Mouse (Mus musculus): ENCODE data around the gene Jaml. TPM values are rescaled to one million over a fixed set of nuclear protein-coding genes. Genes with fewer than 3 reads are reported as not detected.
A peak's percentile ranks its signal among the peaks of the same experiment; 100 is the strongest.

Jaml gene
- polyA plus RNA-seq, 1 experiment from 2014 or later = 19.0 TPM

DNA sequence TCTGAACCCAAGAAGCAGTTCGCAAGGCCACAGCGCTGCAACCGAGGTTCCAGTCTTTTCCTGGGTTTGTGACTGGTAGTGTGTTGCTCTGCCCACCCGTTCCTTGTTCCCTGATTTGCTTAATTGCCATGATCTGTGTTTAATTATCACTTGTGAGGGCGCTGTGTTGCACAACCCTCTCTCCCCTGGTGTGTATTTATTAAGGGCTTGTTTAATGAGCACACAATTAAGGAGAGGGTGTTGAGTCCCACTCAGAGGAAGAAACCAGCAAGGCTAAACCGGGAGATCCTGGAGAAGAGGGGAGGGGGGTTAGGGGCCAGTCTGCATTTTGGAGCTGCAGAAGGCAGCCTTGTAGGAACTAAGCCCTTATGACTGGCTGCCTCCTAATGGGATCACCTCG is 62.0 kb downstream of the Jaml start:
- Histone ChIP-seq H3K27me3 (ENCODE audit: control insufficient read depth, insufficient read depth, low read length) (peaks cover 59% of the 10 kb centered on the region), H3K4me2 (ENCODE audit: low read depth, low read length) (no peak overlapping the region), H3K27ac (ENCODE audit: low read length) (no peak overlapping the region), H3K4me1 (ENCODE audit: control insufficient read depth, insufficient read depth, low read length) (peaks cover 10% of the 10 kb centered on the region; the same call in 1 of the 2 replicates), H3K9me3 (replicated peaks; ENCODE audit: control insufficient read depth, low read length) (no peaks in the 10 kb centered on the region), H3K9ac (ENCODE audit: low read length) (no peak overlapping the region), H3K4me3 (replicated peaks; ENCODE audit: low read length) (no peak overlapping the region), H3K36me3 (ENCODE audit: control insufficient read depth, insufficient read depth, low read length) (no peaks in the 10 kb centered on the region)
- no peak for ATAC-seq (ENCODE audit: insufficient read depth, low FRiP score)
- WGBS = 69% methylated on average over 7 of the region's 7 CpGs

DNA sequence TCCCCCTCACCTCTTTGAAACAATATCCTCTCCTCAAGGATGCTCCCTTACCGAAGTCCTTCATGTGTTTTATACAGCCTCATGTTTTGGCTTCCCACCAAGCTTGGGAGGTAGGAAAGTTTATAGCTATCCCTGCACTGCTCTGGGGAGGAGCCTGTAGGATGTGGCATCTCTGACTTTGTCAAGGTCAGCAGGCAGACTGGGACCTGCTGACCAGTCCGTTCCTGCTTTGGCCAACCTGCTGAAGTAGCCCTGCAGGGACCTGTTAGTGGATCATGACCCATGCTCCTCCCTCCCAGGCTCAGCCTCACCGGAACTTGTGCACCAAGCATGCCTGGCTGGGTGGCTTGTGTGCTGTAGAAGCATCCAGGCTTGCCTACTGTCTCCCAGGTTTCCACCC is 63.7 kb downstream of the Jaml start:
- no peak overlapping the region for H3K27ac ChIP-seq (ENCODE audit: low read length)
- no peak overlapping the region for H3K4me2 ChIP-seq (ENCODE audit: low read depth, low read length)
- H3K36me3 ChIP-seq (ENCODE audit: control insufficient read depth, insufficient read depth, low read length) = no peaks in the 10 kb centered on the region
- WGBS = 57% methylated on average over 3 of the region's 3 CpGs
- peaks cover 10% of the 10 kb centered on the region; the same call in 1 of the 2 replicates for H3K4me1 ChIP-seq (ENCODE audit: control insufficient read depth, insufficient read depth, low read length)
- ATAC-seq (ENCODE audit: insufficient read depth, low FRiP score) = no peak
- no peak overlapping the region for H3K9ac ChIP-seq (ENCODE audit: low read length)
- no peaks in the 10 kb centered on the region for H3K9me3 ChIP-seq (replicated peaks; ENCODE audit: control insufficient read depth, low read length)
- H3K4me3 ChIP-seq (replicated peaks; ENCODE audit: low read length) = no peak overlapping the region
- peaks cover 47% of the 10 kb centered on the region for H3K27me3 ChIP-seq (ENCODE audit: control insufficient read depth, insufficient read depth, low read length)

DNA sequence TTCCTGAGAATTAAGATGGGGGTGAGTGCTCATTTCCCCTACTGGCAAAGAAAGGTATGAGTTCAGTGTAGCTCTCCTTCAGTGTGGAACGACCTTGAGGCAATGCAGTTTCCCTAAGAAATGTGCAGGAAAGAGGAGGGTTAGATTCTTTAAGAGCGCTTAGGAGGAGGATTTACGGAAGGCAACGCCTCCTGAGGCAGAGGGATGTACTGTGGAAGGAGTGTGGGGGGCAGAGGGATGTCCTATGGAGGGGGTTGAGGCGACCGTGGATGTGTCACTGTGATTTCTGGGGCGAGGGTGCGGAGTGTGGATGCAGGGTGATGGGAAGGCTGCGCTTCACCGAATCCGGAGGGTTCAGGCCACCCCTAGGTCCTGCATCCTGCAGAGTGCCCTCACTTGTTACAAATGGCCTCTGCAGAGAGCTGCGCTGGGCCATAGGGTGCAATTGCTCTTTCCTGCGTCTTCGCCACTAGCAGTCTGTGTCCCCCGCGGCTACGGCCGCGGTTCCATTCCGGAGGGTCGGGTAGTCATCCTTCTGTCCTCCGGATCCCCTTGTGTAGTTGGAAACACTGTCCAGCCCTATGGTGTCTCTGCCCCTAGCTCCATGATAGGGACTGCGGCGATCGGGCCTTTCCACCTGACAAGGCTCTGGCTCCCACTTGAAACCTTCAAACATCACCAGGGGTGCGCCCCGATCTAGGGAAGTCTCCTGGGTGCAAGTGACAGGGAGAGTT is 66.7 kb downstream of the Jaml start:
- no peak; the same call in 1 of the 2 replicates for ATAC-seq (ENCODE audit: insufficient read depth, low FRiP score)
- Histone ChIP-seq H3K4me2 (ENCODE audit: low read depth, low read length) (peak overlapping the region; percentile 64), H3K9ac (ENCODE audit: low read length) (peak overlapping the region; percentile 50; the same call in 1 of the 2 replicates), H3K9me3 (replicated peaks; ENCODE audit: control insufficient read depth, low read length) (no peaks in the 10 kb centered on the region), H3K4me1 (ENCODE audit: control insufficient read depth, insufficient read depth, low read length) (0 out of 2 replicates have a peak, but pooled peaks cover 5% of the 10 kb centered on the region), H3K36me3 (ENCODE audit: control insufficient read depth, insufficient read depth, low read length) (no peaks in the 10 kb centered on the region), H3K27me3 (ENCODE audit: control insufficient read depth, insufficient read depth, low read length) (peaks cover 24% of the 10 kb centered on the region), H3K4me3 (replicated peaks; ENCODE audit: low read length) (peak overlapping the region; percentile 38), H3K27ac (ENCODE audit: low read length) (no peak overlapping the region)
- 5% methylated on average over 27 of the region's 27 CpGs for WGBS

DNA sequence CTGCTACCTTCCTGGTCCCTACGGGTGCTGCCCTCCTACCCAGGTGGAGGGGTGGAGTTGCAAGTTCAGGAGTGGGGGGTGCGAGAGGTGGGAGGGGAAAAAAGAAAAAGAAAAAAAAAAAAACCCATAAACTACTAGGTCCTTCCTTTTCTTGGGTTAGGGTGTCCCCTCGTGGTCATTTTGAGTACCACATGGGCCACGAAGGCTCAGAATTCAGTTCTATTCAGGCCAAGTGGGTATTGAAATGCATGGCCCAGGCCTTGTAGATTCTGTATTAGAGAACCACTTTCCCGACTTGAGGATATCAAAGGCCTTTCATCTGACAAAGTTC is 67.2 kb downstream of the Jaml start:
- peak overlapping the region; percentile 50; the same call in 1 of the 2 replicates for H3K9ac ChIP-seq (ENCODE audit: low read length)
- ATAC-seq (ENCODE audit: insufficient read depth, low FRiP score) = no peak
- WGBS = 0% methylated on average over 5 of the region's 5 CpGs
- no peaks in the 10 kb centered on the region for H3K36me3 ChIP-seq (ENCODE audit: control insufficient read depth, insufficient read depth, low read length)
- H3K27me3 ChIP-seq (ENCODE audit: control insufficient read depth, insufficient read depth, low read length) = peaks cover 22% of the 10 kb centered on the region
- 0 out of 2 replicates have a peak, but pooled peaks cover 5% of the 10 kb centered on the region for H3K4me1 ChIP-seq (ENCODE audit: control insufficient read depth, insufficient read depth, low read length)
- H3K4me3 ChIP-seq (replicated peaks; ENCODE audit: low read length) = peak overlapping the region; percentile 38
- H3K27ac ChIP-seq (ENCODE audit: low read length) = no peak overlapping the region
- H3K9me3 ChIP-seq (replicated peaks; ENCODE audit: control insufficient read depth, low read length) = no peaks in the 10 kb centered on the region
- H3K4me2 ChIP-seq (ENCODE audit: low read depth, low read length) = peak overlapping the region; percentile 64

DNA sequence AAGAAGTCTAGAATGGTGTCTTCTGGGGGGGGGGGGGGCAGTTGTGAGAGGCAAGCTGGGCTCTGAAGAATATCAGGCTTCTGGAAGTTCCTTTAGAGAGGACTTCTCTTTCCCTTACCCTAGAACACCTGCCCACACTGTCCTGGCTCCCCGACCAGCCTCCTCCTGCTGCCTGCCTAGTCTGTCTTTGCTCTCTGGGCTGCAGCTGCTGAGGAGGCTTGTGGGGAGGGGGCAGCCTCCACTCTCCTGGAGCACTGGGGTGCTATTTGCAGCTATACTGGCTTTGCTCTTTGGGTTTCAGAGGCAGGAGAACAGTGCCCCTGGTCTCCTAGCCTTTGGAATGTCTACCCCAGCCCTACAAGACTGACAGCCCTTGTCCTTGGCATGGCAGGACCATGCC is 72.0 kb downstream of the Jaml start:
- no peak overlapping the region for H3K4me2 ChIP-seq (ENCODE audit: low read depth, low read length)
- H3K9ac ChIP-seq (ENCODE audit: low read length) = no peak overlapping the region
- H3K9me3 ChIP-seq (replicated peaks; ENCODE audit: control insufficient read depth, low read length) = no peaks in the 10 kb centered on the region
- H3K4me3 ChIP-seq (replicated peaks; ENCODE audit: low read length) = no peak overlapping the region
- H3K4me1 ChIP-seq (ENCODE audit: control insufficient read depth, insufficient read depth, low read length) = 0 out of 2 replicates have a peak, but pooled peaks cover under 1% of the 10 kb centered on the region
- peaks cover 5% of the 10 kb centered on the region for H3K27me3 ChIP-seq (ENCODE audit: control insufficient read depth, insufficient read depth, low read length)
- H3K27ac ChIP-seq (ENCODE audit: low read length) = no peak overlapping the region
- no peaks in the 10 kb centered on the region for H3K36me3 ChIP-seq (ENCODE audit: control insufficient read depth, insufficient read depth, low read length)
- no peak for ATAC-seq (ENCODE audit: insufficient read depth, low FRiP score)
- 50% methylated on average over 1 of the region's 1 CpGs for WGBS

DNA sequence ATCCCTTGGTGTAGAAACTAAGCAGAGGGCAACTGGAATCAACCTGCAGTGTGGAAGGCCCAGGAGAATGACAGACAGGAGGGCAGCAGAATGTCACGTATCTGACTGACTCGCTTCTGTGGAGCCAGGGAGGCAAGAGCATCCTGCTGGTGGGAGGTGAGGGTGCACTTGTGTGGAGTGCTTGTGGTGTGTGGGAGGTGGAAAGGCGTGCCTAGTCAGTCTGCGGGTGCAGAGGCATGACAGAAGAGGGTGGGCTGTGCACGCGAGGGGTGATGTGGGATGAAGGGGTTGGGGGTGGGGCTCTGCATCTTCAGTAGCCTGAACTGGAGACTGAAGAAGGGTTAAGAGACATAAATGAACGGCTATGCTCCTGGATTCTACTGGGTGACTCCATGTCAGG is 74.4 kb downstream of the Jaml start:
- H3K9me3 ChIP-seq (replicated peaks; ENCODE audit: control insufficient read depth, low read length) = no peaks in the 10 kb centered on the region
- H3K4me1 ChIP-seq (ENCODE audit: control insufficient read depth, insufficient read depth, low read length) = no peaks in the 10 kb centered on the region
- WGBS = 58% methylated on average over 7 of the region's 7 CpGs
- no peak overlapping the region for H3K4me2 ChIP-seq (ENCODE audit: low read depth, low read length)
- H3K9ac ChIP-seq (ENCODE audit: low read length) = no peak overlapping the region
- H3K27me3 ChIP-seq (ENCODE audit: control insufficient read depth, insufficient read depth, low read length) = peaks cover 3% of the 10 kb centered on the region; the same call in 1 of the 2 replicates
- H3K36me3 ChIP-seq (ENCODE audit: control insufficient read depth, insufficient read depth, low read length) = no peaks in the 10 kb centered on the region
- ATAC-seq (ENCODE audit: insufficient read depth, low FRiP score) = no peak
- no peak overlapping the region for H3K4me3 ChIP-seq (replicated peaks; ENCODE audit: low read length)
- no peak overlapping the region for H3K27ac ChIP-seq (ENCODE audit: low read length)

Other genes starting within 250 kb of the Jaml start
- gene Kmt2a, start 197.9 kb upstream of the Jaml start, polyA plus RNA-seq (2015; fragmentation: Nextera tagmentation; extraction: Ambion mirVana) = 7.1 and 8.8 TPM in 2 replicates
- 660 and 783 TPM in 2 replicates for gene Atp5l, start 158.4 kb upstream of the Jaml start, polyA plus RNA-seq (2015; fragmentation: Nextera tagmentation; extraction: Ambion mirVana)
- gene Ube4a, start 113.6 kb upstream of the Jaml start, polyA plus RNA-seq (2015; fragmentation: Nextera tagmentation; extraction: Ambion mirVana) = 24.8 and 27.5 TPM in 2 replicates
- 0.75 and 0.76 TPM in 2 replicates for gene Cd3g, start 98.8 kb upstream of the Jaml start, polyA plus RNA-seq (2015; fragmentation: Nextera tagmentation; extraction: Ambion mirVana)
- 0.19 TPM in 1 of 2 replicates, not detected in the other for gene Cd3d, start 97.4 kb upstream of the Jaml start, polyA plus RNA-seq (2015; fragmentation: Nextera tagmentation; extraction: Ambion mirVana)
- 0.95 and 1.6 TPM in 2 replicates for gene Cd3e, start 69.6 kb upstream of the Jaml start, polyA plus RNA-seq (2015; fragmentation: Nextera tagmentation; extraction: Ambion mirVana)
- gene Mpzl2, start 39.4 kb upstream of the Jaml start, polyA plus RNA-seq (2015; fragmentation: Nextera tagmentation; extraction: Ambion mirVana) = 46.2 and 59.3 TPM in 2 replicates
- 15.7 and 24.6 TPM in 2 replicates for gene Mpzl3, start 24.0 kb upstream of the Jaml start, polyA plus RNA-seq (2015; fragmentation: Nextera tagmentation; extraction: Ambion mirVana)
- gene Scn2b, start 38.6 kb downstream of the Jaml start, polyA plus RNA-seq (2015; fragmentation: Nextera tagmentation; extraction: Ambion mirVana) = 3.0 and 3.5 TPM in 2 replicates
- gene Scn4b, start 59.2 kb downstream of the Jaml start, polyA plus RNA-seq (2015; fragmentation: Nextera tagmentation; extraction: Ambion mirVana) = 0.37 and 0.54 TPM in 2 replicates
- gene BC049352, start 102.8 kb downstream of the Jaml start, polyA plus RNA-seq (2015; fragmentation: Nextera tagmentation; extraction: Ambion mirVana) = 0.27 TPM in 1 of 2 replicates, not detected in the other
- gene Tmprss4, start 124.9 kb downstream of the Jaml start, polyA plus RNA-seq (2015; fragmentation: Nextera tagmentation; extraction: Ambion mirVana) = 31.5 and 40.1 TPM in 2 replicates
- 1.6 and 1.7 TPM in 2 replicates for gene Il10ra, start 190.0 kb downstream of the Jaml start, polyA plus RNA-seq (2015; fragmentation: Nextera tagmentation; extraction: Ambion mirVana)
- 8.2 and 12.8 TPM in 2 replicates for gene Tmprss13, start 239.9 kb downstream of the Jaml start, polyA plus RNA-seq (2015; fragmentation: Nextera tagmentation; extraction: Ambion mirVana)